Mouse (Mus musculus): Measurements from ENCODE around the gene Scfd2.

Gene Scfd2

DNA sequence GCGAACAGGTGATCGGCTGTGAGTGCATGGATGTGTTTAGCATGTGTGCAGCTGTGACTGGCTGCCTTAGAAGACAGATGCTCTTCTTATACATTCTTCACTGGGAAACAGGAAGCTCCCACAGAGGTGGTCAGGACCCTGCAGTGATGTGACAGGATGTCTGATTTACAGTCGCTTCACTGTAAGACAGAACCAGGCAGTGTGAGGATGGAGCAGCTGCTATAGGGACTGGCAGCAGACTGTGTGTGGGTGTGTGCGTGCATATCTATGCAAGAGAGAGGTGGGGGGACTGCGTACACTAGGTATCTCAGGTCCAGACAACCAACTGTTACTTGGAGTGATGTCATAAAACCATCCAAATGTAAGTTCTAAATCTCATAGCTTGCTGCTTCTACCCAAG, 254.3 kb downstream of the Scfd2 start:
- DNase-seq (ENCODE audit: low read depth), result no peak

DNA sequence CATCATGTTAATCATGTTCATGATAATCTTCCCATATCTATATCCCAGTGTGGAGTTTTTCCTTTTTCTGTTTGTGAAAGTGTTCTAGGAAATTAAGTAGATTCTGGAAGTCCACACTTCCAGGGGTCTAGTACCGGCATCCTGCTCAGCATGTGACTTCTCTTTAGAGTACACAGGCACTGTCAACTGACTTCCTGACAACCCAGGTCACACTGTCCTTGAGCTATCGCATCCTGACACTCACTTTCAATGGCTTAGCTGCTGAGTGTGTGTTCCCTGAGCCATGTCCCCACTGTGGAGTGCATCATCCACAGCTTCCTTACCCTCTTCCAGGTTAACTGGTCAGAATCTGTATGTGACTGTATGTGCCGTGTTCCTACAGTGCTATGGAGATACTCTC, 258.2 kb downstream of the Scfd2 start:
- DNase-seq (ENCODE audit: low read depth), result no peak

DNA sequence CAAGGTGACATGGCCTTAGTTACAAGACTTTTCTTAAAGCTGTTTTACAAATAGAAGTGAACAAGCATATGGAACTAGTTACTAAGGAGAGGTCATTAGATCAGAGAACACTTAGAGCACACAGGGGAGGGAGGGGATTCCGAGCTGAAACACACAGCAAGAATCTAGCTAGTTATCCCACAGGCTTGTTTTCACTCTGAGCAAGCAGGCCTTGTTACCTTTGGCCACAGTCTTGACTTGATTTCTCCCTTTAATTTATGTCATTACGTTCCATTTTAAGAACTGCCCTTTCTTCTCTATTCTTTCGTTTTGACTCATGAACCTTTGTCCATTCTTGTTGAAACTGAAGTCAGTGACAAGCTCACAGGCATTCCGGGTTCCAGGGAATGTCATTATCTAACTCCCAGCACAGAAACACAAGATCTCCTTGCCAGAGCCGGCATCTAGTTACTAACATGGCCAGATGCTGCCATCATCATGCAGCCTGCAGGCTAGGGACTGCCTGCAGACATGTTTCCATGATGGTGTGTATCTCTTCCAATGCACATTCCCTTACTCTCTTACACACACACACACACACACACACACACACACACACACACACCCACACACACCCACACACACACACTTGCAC, 263.7 kb downstream of the Scfd2 start:
- no peak for DNase-seq (ENCODE audit: low read depth)

DNA sequence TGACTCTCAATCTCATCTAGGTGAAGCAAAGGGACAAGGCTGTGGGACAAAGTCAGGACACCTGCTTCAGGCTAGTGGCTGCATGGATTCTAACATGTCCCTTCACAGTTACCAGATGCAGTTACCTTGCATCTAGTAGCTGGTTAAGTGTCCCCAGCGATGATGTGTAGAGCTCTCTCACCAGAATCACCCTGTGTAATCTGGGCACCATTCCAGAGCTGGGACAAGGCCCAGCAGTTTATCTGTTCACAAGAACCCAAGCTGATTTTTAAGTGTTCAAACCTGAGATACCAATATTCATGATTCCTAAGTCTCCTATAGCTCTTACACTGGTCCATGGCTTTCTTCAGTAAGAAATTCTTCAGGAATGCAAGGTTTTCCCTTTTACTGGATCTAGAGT, 264.4 kb downstream of the Scfd2 start:
- no peak for DNase-seq (ENCODE audit: low read depth)

DNA sequence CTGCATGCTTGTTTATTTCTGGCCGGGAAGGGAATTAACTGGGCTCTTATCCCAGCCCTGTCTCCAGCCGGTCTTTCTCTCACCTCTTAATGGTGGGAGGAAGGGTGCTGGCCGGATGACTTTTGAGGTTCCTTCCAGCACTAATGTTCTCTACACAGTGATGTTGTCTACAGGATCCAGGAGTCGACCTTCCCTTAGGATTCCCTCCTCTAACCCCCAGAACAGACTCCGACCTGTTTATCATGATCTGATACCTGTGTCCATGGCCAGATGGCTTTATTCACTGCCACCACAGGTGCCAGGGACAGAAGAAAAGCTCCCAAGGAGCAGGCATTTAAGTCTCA, 265.1 kb downstream of the Scfd2 start:
- DNase-seq (ENCODE audit: low read depth), result no peak

DNA sequence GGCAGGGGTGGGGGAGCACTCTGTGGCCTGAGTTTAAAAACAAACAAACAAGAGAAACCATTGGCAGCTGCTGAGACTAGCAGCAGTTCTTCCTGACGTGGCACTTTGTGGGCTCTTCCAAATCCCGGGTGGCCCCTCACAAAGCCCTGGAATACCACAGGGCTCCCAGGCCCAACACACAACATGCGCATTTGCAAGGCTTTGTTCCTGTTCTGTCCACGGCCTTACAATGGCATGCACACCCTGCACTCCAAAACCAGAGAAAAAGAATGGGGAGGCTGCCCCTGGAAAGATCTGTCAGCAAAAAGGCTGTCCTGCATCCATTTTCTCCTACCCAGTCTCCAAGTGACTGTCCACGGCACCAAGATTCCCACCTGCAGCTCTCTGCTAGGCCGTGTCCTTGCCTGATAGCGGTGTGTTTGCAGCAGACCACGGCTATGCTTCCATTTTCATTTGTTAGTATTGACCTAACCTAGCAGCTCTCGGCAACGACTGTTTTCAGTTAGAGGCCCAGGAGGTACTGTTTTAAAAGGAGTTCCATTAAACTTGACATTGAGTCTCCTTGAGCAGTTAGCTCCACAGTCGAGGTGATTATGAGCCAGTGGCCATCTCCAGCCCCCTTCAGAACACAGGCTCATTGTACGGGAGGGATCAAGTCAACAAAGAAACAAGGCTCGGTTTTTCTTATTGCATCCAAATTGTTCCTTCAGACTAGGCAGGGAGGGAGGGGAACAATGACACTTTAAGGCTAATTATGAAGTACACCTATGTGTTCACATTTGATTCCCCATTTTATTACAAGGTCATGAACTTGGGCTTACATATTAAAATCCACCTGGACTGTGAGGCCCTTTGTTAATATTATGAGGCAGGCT, 265.7 kb downstream of the Scfd2 start:
- no peak for DNase-seq (ENCODE audit: low read depth)

DNA sequence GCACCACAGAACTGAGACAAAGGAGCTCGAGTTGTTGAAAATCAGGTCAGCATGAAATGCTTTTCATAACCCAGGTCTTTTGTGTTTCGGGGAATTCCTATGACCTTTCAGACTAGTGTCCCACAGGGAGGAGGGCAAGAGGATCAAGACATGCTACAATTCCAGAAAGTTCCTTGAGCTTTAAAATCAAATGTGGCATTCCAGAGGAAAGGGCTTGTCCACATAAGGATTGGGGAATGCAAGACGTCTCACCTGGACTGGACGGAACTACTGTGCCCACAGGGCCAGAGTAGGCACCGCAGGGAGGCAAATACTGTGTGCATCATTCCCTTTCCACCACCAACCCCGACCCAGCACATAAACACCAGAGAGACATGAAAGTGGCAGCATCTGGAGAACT, 266.4 kb downstream of the Scfd2 start:
- no peak for DNase-seq (ENCODE audit: low read depth)

DNA sequence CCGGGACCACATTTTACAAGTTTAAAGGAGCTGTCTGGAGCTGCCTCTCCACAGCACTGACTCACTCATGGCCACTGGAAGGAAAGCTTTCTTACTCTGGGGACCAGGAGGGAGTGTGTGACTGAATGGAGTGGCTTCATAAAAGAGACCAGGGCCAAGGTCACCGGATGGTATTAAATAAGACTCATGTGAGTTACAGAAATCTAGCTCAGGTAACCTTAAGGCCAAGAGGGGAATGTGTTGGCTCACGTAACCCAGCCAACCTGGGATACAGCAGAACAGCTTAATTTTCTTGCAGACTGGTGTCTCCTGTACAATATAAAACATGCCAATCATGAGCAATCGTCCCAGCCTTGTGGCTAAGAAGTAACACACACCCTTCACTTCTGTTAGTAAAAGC, 267.0 kb downstream of the Scfd2 start:
- DNase-seq (ENCODE audit: low read depth), result no peak

DNA sequence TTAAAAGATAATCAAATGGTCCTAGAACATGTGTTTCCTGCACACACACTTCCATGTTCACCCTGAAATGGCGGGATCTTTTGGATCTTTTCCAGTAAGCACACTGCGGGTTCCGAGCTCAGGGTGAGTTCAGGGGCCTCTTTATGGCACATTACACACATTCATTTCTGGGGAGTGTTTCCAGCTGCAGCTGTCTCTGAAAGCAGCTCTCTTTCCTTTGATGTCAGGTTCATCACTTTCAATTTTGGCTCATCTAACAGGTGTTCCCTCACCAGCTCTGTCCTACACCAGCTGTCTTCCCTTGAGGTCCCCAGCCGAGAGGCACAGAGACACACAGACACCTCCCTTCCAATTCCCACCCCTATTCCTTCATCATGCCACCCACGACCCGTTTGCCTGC, 270.5 kb downstream of the Scfd2 start:
- no peak for DNase-seq (ENCODE audit: low read depth)

DNA sequence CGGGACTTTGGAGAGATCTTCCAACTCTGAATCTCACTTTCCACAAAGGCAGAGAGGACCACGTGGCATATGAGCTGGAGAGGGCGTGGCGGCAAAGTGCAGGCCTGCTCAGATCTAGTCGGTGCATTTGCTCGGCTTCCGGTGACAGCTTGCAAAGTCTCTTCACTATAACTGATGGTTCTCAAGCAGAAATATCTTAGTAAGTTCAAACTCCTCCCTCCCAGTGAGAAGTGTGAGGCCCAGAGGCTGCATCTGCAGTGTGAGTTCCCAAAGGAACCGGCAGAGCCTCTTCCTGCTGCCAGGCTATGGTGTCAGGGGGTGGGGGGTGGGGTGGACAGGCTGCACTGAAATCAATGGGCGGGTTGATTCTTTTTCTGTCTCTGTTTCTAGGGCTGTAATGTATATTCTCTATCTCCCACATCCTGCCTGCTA, 271.2 kb downstream of the Scfd2 start:
- DNase-seq (ENCODE audit: low read depth), result peak; percentile 25

DNA sequence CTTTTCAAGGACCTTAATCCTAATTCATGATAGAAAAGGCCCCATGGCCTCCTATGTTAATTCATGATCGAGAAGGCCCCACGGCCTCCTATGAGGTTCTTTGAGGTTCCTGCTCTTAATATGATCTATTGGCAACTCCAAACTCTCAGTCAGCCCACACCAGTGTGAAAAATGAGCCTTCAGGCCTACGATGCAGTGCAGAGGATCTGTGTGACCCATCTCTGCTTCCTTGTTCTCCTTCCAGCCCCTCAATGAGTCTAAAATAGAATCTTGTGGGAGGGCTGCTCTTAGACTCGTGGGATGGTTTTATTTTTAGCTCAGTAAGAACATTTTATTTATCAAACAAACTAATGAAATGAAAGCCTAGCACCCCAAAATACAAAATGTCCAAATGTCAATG, 274.9 kb downstream of the Scfd2 start:
- DNase-seq (ENCODE audit: low read depth), result no peak

DNA sequence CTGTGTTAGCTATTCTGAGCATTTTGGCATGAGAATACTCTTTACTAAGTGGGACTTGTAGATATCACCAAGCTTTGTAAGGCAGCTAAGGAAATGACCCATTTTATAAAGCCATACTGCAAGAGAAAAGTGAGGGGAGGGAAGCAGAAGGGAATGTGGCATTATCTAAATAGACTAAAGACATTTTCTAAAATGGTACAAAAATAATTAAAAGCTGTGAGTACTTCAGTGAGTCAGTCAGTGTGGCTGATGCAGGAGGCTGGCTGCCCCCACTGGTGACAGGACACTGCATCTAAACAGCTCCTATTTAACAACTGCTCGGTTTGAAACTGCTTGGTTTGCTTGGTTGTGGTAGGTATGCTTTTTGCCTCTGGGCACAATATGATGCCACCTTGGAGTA, 276.6 kb downstream of the Scfd2 start:
- no peak for DNase-seq (ENCODE audit: low read depth)

DNA sequence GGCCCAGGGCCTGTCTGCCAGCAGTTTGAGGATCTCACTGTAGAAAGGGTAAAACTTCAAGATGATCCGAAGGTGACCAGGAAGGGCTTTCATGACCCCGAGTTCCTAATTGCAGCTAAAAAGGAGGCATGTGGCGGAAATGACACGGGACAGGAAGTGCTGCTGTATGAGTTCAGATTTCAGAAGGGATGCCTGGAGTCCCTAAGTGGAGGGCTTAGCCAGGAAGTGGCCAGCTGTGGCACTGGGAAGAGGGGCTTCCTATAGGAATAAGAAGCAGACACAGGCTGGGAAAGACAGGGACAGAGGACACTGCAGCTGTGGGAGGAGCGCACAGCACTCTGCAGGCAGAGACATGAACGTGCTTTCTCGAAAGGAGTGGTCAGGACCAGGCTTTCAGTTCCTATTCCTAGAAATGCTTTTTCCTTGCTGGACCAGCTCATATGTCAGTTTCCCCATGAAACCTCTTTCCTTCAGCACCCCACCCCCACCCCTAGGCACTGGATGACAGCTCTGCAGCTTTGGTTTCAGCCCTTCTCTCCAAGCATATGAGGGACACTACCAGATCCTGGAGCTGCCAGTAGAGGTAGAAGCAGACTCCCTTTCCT, 277.7 kb downstream of the Scfd2 start:
- no peak for DNase-seq (ENCODE audit: low read depth)

DNA sequence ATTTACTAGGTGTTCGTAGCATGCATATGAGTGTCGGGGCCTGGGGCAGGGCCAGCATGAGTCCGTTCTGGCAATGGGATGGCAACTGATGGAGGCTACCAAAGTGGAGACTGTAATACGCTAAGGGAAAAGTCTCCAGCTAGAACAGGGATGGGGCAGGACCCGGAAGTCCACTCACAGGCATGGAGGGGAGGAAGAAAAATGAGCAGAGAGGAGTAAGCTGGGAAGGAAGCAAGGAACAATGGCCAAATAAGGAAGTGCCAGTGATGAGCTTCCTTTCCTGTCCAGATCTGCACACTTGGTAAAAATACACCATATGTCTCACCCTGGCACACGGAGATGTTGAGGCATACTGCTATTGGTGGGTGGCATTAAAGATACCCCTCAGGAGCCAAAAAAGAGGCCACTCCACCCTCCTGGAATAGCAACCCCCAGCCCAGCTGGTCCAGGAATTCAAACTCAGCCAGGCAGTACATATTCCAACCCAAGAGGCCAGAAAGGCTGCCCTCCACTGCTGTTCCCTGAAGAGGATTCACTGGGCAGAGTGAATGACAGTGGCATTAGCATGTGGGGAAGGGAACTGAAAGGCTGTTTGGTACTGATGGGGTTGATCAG, 278.8 kb downstream of the Scfd2 start:
- no peak for DNase-seq (ENCODE audit: low read depth)

DNA sequence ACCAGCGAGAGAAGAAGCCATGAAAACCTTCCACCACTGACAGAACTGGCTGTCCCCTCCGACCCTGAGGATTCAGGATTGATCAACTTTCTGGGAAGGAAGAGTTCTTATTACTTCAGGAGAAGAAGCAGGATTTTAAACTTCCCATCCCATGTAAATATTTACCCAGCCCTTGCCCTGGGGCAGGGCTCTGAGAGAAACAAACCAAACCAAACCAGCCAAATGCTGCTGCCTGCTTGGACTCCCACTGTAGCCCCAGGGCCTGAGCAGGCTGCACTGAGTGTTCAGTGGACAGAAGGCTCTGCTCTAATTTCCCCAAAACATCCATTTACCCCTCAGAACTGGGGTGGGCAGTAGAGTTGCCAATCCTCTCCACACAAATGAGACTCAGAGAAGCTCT, 280.6 kb downstream of the Scfd2 start:
- no peak for DNase-seq (ENCODE audit: low read depth)

DNA sequence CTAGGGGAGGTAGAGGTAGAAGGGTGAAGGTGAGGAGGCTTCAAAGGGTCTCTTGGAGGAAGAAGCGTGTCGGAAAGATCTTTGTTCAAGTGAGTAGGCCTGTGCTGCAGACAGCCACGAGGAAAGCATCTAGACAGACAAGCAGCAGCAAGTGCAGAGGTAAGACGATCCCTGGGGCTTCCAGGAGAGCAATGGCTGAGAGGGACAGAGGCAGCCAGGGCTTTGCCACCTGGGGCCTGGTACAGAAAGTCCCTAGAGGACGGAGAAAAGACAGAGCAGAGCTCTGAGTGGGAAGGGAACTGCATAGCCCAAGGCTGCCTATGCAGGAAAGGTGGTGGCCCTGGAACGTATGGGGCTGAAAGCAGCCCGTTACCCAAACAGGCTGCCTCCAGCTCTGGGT, 281.3 kb downstream of the Scfd2 start:
- DNase-seq (ENCODE audit: low read depth), result no peak

DNA sequence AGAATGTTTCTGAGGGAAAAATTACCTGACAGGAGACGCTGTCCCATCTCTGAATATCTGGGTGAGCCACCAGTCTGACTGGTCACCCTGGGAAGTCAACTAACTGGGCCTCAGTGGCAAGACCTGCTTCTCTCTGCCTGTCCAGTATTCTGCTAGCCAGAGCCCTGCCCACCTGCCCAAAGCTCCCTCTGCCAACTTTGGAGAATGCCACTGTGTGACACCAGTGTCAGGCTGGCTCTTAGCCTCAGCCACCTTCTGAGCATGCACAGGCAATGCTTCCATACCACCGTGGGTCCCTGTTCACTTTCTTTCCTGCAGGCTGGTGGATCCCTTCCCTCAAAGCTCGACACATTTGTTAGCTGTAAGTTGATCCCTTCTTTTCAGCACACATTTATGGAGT, 281.8 kb downstream of the Scfd2 start:
- no peak for DNase-seq (ENCODE audit: low read depth)

DNA sequence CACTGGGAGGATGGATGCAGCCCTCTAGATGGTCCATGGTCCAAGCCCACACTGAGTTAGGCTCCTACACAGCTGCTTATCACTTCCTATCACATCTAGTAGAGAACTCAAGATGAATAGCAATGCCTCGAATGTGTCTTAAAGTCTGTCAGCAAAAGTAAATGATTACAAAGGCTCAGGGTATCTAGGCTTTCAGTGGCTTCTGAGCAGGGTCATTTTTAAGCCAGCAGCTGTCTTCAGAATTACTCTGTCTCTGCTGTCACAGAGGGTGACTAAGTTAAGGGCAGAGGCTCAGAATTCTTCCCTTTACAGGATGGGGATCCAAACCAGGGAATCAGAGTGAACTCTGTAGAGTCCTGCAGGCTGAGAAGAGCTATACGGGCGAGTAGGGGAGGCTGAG, 284.6 kb downstream of the Scfd2 start:
- DNase-seq (ENCODE audit: low read depth), result no peak

DNA sequence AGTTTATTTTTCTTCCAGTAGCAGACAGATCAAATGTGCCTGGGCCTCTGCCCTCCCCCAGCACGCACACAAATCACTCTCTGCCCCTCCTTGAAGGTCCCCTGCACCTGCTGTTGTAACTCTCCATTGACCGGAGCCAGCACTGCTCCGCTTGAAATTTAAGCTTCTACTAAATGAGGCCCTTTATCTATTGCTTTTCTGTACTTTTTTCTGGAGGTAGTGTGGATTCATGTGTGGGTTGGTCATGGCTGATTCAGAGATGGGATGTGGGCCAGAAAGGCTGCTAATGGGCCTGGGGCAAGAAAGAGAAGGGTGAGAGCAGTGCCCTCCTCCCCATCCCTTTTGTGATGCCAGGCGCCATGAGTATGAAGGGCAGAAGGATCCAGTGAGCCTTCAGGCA, 285.1 kb downstream of the Scfd2 start:
- DNase-seq (ENCODE audit: low read depth), result no peak

DNA sequence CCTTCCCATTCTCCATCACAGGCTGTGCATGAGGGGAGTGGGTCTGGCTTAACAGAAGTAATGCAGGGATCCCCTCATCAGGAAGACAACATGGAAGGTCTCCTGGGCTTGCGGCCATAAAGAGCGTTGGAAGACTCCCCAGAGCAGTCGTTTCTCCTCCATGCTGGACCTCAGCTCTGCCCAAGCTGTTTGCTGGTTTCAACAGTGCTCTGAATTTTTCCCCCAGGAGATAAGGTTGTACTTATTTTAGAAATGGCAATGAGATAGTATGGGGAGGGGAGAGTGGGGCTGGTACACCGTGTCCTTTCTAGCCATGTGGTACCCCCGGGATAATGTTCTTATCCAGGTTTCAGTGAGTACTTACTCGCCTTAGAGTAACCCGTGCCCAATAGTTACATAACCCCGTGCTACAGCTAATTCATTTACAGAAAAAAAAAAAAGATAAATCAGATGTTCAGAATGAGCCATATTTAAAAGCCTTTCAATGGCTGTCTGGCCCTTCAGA, 285.9 kb downstream of the Scfd2 start:
- DNase-seq (ENCODE audit: low read depth), result no peak

DNA sequence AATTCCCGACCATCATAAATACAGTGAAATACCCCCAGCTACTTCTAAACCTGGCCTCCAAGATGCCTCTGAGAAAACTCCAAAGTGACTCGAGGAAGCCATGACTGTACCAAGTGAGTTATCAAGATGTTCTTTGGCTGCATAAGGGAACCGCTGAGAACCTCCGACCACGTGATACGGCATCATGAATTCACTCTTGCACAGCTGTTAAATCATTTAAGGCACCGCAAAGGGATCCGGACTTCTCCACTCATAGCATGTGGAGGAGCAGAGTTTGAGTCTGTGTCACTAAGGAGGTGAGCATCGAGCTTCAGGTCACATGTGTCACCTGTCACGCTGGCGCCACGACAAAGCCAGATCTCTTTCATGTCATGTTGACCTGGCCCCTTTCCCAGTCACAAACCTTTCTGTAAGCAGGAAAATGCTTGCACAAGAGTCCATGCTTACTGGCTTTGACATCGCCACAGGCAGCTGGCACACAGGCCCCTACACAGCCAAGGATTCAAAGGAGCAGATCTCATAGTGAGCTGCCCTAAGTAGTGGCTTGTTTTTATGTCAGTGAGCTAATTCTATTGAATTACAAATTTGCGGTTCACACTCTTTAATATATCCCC, 287.0 kb downstream of the Scfd2 start:
- no peak for DNase-seq (ENCODE audit: low read depth)

DNA sequence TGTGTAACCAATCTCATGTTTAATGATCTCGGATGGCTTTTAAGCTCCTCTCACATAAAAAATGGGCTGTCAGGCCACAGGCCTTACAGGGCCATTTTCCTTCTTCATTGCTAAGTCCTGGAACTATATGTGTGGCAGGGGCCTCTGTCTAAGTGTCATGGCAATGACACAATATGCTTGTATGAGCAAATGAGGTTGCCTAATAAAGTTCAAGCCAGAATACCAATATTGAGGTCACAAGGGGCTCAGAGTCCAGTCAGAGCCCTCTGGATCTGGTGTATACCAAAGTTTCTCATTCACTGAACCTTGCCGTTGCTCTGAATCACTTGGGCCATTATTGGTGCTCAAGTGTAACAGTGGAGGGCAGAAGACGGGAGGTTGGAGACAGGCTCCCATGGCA, 288.9 kb downstream of the Scfd2 start:
- no peak for DNase-seq (ENCODE audit: low read depth)

Data from c-Kit-positive CD71-negative TER-119-negative erythroid progenitor cells, embryonic 14.5 days (primary cell).